Comparison of ENCODE assay signal across 28 mouse cellular contexts in the genomic region with DNA sequence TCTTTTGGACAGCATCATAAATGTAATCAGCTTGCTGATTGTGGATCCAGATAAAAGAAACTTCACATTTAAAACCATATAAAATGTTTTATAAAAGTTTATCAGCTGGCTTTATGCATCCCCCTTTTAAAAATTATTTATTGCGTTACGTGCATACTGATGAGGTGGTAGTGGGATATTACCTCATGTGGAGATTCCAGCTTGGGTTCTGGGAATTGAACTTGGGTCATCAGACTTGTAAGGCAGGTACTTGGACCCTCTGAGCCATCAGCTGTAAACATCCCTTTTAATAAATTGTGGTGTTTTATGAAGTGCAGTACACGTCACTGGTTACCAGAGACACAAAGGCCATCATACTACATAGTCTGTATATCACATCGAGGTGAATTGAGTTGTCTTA. TPM values are rescaled to one million over a fixed set of nuclear protein-coding genes. Genes with fewer than 3 reads are reported as not detected.
DNase-seq lines count a peak whose midpoint lies in the region; ATAC-seq and TF ChIP-seq lines count a peak whose summit lies in the region.
"Had no signal": no experiment of that assay in that cellular context is flagged by ENCODE, and none has a peak within 500 bp of the region (broad histone marks: within the 10 kb centered on the region; RNA-seq: fewer than 3 reads in every experiment).

No protein-coding gene starts in this region.

- 78% methylated on average over 4 of the region's 4 CpGs for WGBS in forebrain, embryonic 11.5 days
- WGBS in forebrain, postnatal 0 days = 49% methylated on average over 4 of the region's 4 CpGs
- WGBS in forebrain, embryonic 13.5 days = 51% methylated on average over 4 of the region's 4 CpGs
- WGBS in forebrain, embryonic 16.5 days = 41% methylated on average over 4 of the region's 4 CpGs
- WGBS in forebrain, embryonic 15.5 days = 47% methylated on average over 4 of the region's 4 CpGs

- H3K9ac ChIP-seq in forebrain, embryonic 11.5 days (ENCODE audit: low read length) = no peak overlapping the region
- H3K9ac ChIP-seq in forebrain, postnatal 0 days = no peak overlapping the region
- H3K9ac ChIP-seq in forebrain, embryonic 13.5 days = no peak overlapping the region
- H3K9ac ChIP-seq in forebrain, embryonic 16.5 days (replicated peaks; ENCODE audit: low read depth, low read length) = no peak overlapping the region
- no peak overlapping the region for H3K9ac ChIP-seq in forebrain, embryonic 15.5 days (replicated peaks)
- H3K9ac ChIP-seq: embryonic facial prominence, embryonic 12.5 days had no signal

- no peak overlapping the region for H3K4me3 ChIP-seq in forebrain, embryonic 11.5 days (ENCODE audit: low read depth, low read length)
- no peak overlapping the region for H3K4me3 ChIP-seq in forebrain, postnatal 0 days (ENCODE audit: low read depth, low read length)
- H3K4me3 ChIP-seq in forebrain, embryonic 13.5 days = no peak overlapping the region
- no peak overlapping the region for H3K4me3 ChIP-seq in forebrain, embryonic 16.5 days (replicated peaks; ENCODE audit: low read length)
- H3K4me3 ChIP-seq in forebrain, embryonic 15.5 days = no peak overlapping the region
- H3K4me3 ChIP-seq: embryonic facial prominence, embryonic 10.5 days; embryonic facial prominence, embryonic 12.5 days; gastrocnemius, adult 2 months had no signal

- TF ChIP-seq CTCF in forebrain, postnatal 0 days (IDR thresholded peaks at IDR 0.05; ENCODE audit: low read depth) = no peak

- no peak for DNase-seq in forebrain, embryonic 11.5 days (ENCODE audit: low spot score)
- no peak for DNase-seq in forebrain, postnatal 0 days
- DNase-seq in frontal cortex, postnatal 10 days (ENCODE audit: low spot score in 2 of 2) = no peak
- DNase-seq: adrenal gland, adult 8-10 months; adrenal gland, postnatal 14 days; adrenal gland, postnatal 36 days; B cell, adult 2 months; cerebellum, adult 11 months; cerebellum, adult 18-20 months; cerebellum, adult 8-10 months; cerebellum, adult 9-11 months; cerebellum, postnatal 14 days; cerebellum, postnatal 36 days; embryo, embryonic 11 days; gastrocnemius, adult 2 months had no signal

- no peak overlapping the region for H3K27ac ChIP-seq in forebrain, embryonic 11.5 days (ENCODE audit: low read depth, low read length)
- no peak overlapping the region for H3K27ac ChIP-seq in forebrain, postnatal 0 days (ENCODE audit: low read depth, low read length)
- peak overlapping the region; percentile 21 for H3K27ac ChIP-seq in forebrain, embryonic 13.5 days
- no peak overlapping the region for H3K27ac ChIP-seq in forebrain, embryonic 16.5 days (ENCODE audit: low read length)
- no peak overlapping the region for H3K27ac ChIP-seq in forebrain, embryonic 15.5 days (replicated peaks)
- H3K27ac ChIP-seq: embryonic facial prominence, embryonic 10.5 days; embryonic facial prominence, embryonic 12.5 days; gastrocnemius, adult 2 months had no signal

- H3K9me3 ChIP-seq in forebrain, embryonic 11.5 days (ENCODE audit: control insufficient read depth, low read length) = no peaks in the 10 kb centered on the region
- H3K9me3 ChIP-seq in forebrain, postnatal 0 days (ENCODE audit: low read length) = no peaks in the 10 kb centered on the region
- no peaks in the 10 kb centered on the region for H3K9me3 ChIP-seq in forebrain, embryonic 13.5 days (replicated peaks)
- H3K9me3 ChIP-seq in forebrain, embryonic 16.5 days (ENCODE audit: control insufficient read depth, low read length) = no peaks in the 10 kb centered on the region
- H3K9me3 ChIP-seq in forebrain, embryonic 15.5 days = no peaks in the 10 kb centered on the region
- H3K9me3 ChIP-seq: embryonic facial prominence, embryonic 10.5 days; embryonic facial prominence, embryonic 12.5 days; G1E had no signal

- no peak overlapping the region for H3K4me2 ChIP-seq in forebrain, embryonic 11.5 days (ENCODE audit: low read depth, low read length, severe bottlenecking)
- H3K4me2 ChIP-seq in forebrain, postnatal 0 days (ENCODE audit: low read depth) = no peak overlapping the region
- H3K4me2 ChIP-seq in forebrain, embryonic 13.5 days = no peak overlapping the region
- no peak overlapping the region for H3K4me2 ChIP-seq in forebrain, embryonic 16.5 days (ENCODE audit: low read length)
- no peak overlapping the region for H3K4me2 ChIP-seq in forebrain, embryonic 15.5 days (replicated peaks)
- H3K4me2 ChIP-seq: embryonic facial prominence, embryonic 12.5 days had no signal

- no peaks in the 10 kb centered on the region for H3K4me1 ChIP-seq in forebrain, embryonic 11.5 days (replicated peaks; ENCODE audit: control insufficient read depth, insufficient read depth, low read length)
- no peaks in the 10 kb centered on the region for H3K4me1 ChIP-seq in forebrain, postnatal 0 days (ENCODE audit: insufficient read depth)
- H3K4me1 ChIP-seq in forebrain, embryonic 13.5 days = peaks cover 14% of the 10 kb centered on the region
- H3K4me1 ChIP-seq in forebrain, embryonic 16.5 days (replicated peaks; ENCODE audit: control insufficient read depth, insufficient read depth, low read length) = 0 out of 2 replicates have a peak, but pooled peaks cover 2% of the 10 kb centered on the region
- H3K4me1 ChIP-seq in forebrain, embryonic 15.5 days = peaks cover 6% of the 10 kb centered on the region; the same call in 1 of the 2 replicates
- H3K4me1 ChIP-seq: embryonic facial prominence, embryonic 10.5 days; embryonic facial prominence, embryonic 12.5 days had no signal

- H3K36me3 ChIP-seq in forebrain, embryonic 11.5 days (ENCODE audit: control insufficient read depth, insufficient read depth, low read length) = no peaks in the 10 kb centered on the region; the same call in 1 of the 2 replicates
- H3K36me3 ChIP-seq in forebrain, postnatal 0 days (ENCODE audit: insufficient read depth) = peaks cover 18% of the 10 kb centered on the region
- peaks cover 23% of the 10 kb centered on the region for H3K36me3 ChIP-seq in forebrain, embryonic 13.5 days (ENCODE audit: poor library complexity, severe bottlenecking)
- peaks cover 14% of the 10 kb centered on the region for H3K36me3 ChIP-seq in forebrain, embryonic 16.5 days (ENCODE audit: control insufficient read depth, insufficient read depth)
- H3K36me3 ChIP-seq in forebrain, embryonic 15.5 days = peaks cover 38% of the 10 kb centered on the region
- H3K36me3 ChIP-seq: embryonic facial prominence, embryonic 12.5 days had no signal

- peak; percentile 51; the same call in 1 of the 2 replicates for ATAC-seq in forebrain, embryonic 11.5 days (replicated peaks; ENCODE audit: low FRiP score)
- no peak for ATAC-seq in forebrain, postnatal 0 days
- peak; percentile 41; the same call in 1 of the 2 replicates for ATAC-seq in forebrain, embryonic 13.5 days
- ATAC-seq in forebrain, embryonic 16.5 days = no peak
- peak; percentile 23 for ATAC-seq in forebrain, embryonic 15.5 days (replicated peaks)
- ATAC-seq: activated CD4-positive, CD25-positive, alpha-beta regulatory T cell, adult 4 months; CD4-positive, CD25-positive, alpha-beta regulatory T cell, adult 4 months; Patski had no signal

- peaks cover 5% of the 10 kb centered on the region for H3K27me3 ChIP-seq in forebrain, embryonic 11.5 days (ENCODE audit: control insufficient read depth, insufficient read depth, low read length)
- H3K27me3 ChIP-seq in forebrain, postnatal 0 days (ENCODE audit: insufficient read depth, low read length) = peaks cover 3% of the 10 kb centered on the region
- H3K27me3 ChIP-seq in forebrain, embryonic 13.5 days = peaks cover 27% of the 10 kb centered on the region
- peaks cover 8% of the 10 kb centered on the region for H3K27me3 ChIP-seq in forebrain, embryonic 16.5 days (replicated peaks; ENCODE audit: control insufficient read depth, insufficient read depth, low read length)
- peaks cover 12% of the 10 kb centered on the region for H3K27me3 ChIP-seq in forebrain, embryonic 15.5 days
- H3K27me3 ChIP-seq: CH12.LX, Patski had no signal

RNA-seq across cellular contexts. Expression of a gene that starts 10.8 kb away (rescaled TPM):
- 1.3 and 3.8 TPM in 2 replicates for polyA plus RNA-seq in forebrain, embryonic 11.5 days (2014; fragmentation: Nextera tagmentation; extraction: Ambion mirVana)
- 4.3 and 10.1 TPM in 2 replicates for total RNA-seq in forebrain, postnatal 0 days (2014; rRNA removed)
- 1.2 TPM in 1 of 2 replicates, not detected in the other for polyA plus RNA-seq in forebrain, postnatal 0 days (2015; fragmentation: Nextera tagmentation; extraction: Ambion mirVana)
- polyA plus RNA-seq in forebrain, embryonic 13.5 days (2015; fragmentation: Nextera tagmentation; extraction: Ambion mirVana) = 0.10 and 0.46 TPM in 2 replicates
- 0.11 TPM in 1 of 2 replicates, not detected in the other for polyA plus RNA-seq in forebrain, embryonic 16.5 days (2015; fragmentation: Nextera tagmentation; extraction: Ambion mirVana)
- 0.31 and 0.76 TPM in 2 replicates for polyA plus RNA-seq in forebrain, embryonic 15.5 days (2015; fragmentation: Nextera tagmentation; extraction: Ambion mirVana)
- total RNA-seq: adrenal gland, adult 18-20 months; adrenal gland, adult 8-10 months; adrenal gland, postnatal 14 days; adrenal gland, postnatal 36 days; CH12.LX; common myeloid progenitor, adult 5-6 weeks; gastrocnemius, adult 2 months had no signal
- polyA plus RNA-seq: activated CD4-positive, CD25-positive, alpha-beta regulatory T cell, adult 4 months; CD4-positive, CD25-positive, alpha-beta regulatory T cell, adult 4 months; embryonic facial prominence, embryonic 14.5 days; G1E; Patski had no signal

Comparison
In these comparisons a context has a peak if more than half of its experiments do, and no peak if none do; other contexts are left out.
1. ATAC-seq: peak in forebrain, embryonic 11.5 days (single experiment), forebrain, embryonic 13.5 days (single experiment) and forebrain, embryonic 15.5 days (single experiment); none in forebrain, postnatal 0 days (single experiment) and forebrain, embryonic 16.5 days (single experiment).